Mouse (Mus musculus) limb, embryonic 10.5 days (tissue): ENCODE data around the gene Spata2l. TPM values are rescaled to one million over a fixed set of nuclear protein-coding genes. Genes with fewer than 3 reads are reported as not detected.
"Not testable (repeated sequence)": the region's sequence is repeated elsewhere in the genome, so short reads cannot be mapped to it uniquely, and the experiment has no call there.

Source experiments
- DNase-seq: peaks from one replicate; pipeline ENCODE4 v3.0.0-alpha.2; 2017; ENCODE audit warnings: low spot score
- H3K27ac ChIP-seq: fragments of 300-500 bp; sonication (generic); 2 replicates; pipeline ENCODE4 v1.5.1; 2016; ENCODE audit warnings: mild to moderate bottlenecking
- H3K27me3 ChIP-seq: fragments of 300-500 bp; sonication (generic); 2 replicates; pipeline ENCODE4 v1.6.1; 2016; ENCODE audit warnings: low read depth, mild to moderate bottlenecking; ENCODE audit not compliant: poor library complexity, severe bottlenecking
- H3K36me3 ChIP-seq: fragments of 300-500 bp; sonication (generic); 2 replicates; pipeline ENCODE4 v1.6.1; 2016; ENCODE audit warnings: mild to moderate bottlenecking, moderate library complexity
- H3K4me1 ChIP-seq: fragments of 300-500 bp; sonication (generic); 2 replicates; pipeline ENCODE4 v1.6.1; 2016
- H3K4me3 ChIP-seq: fragments of 300-500 bp; sonication (generic); 2 replicates; pipeline ENCODE4 v1.5.1; 2016; ENCODE audit warnings: mild to moderate bottlenecking, moderate library complexity
- H3K9me3 ChIP-seq: fragments of 300-500 bp; sonication (generic); replicated peaks from 2 replicates; pipeline ENCODE4 v1.6.1; 2016; ENCODE audit warnings: mild to moderate bottlenecking
- WGBS: fragments of 180-500 bp; shearing (Covaris S2); methylation state at CpG from one replicate; pipeline ENCODE4 v1.1.7; 2016; 5-methylcytosine and 5-hydroxymethylcytosine counted together
- polyA plus RNA-seq: library from polyadenylated mRNA; unstranded; fragments of >200 nt; fragmentation: Nextera tagmentation; extraction: Ambion mirVana; gene quantifications from 2 replicates; pipeline ENCODE4 v1.2.1, GENCODE M21; 2016

Spata2l gene
- polyA plus RNA-seq, 1 experiment from 2014 or later, result 1.6 TPM

- Histone ChIP-seq H3K27ac (no peak overlapping the region), H3K27me3 (no peaks in the 10 kb centered on the region), H3K9me3 (no peaks in the 10 kb centered on the region), H3K36me3 (peaks cover 59% of the 10 kb centered on the region), H3K4me1 (peaks cover 1% of the 10 kb centered on the region; the same call in 1 of the 2 replicates), H3K4me3 (no peak overlapping the region)
- 83% methylated on average over 7 of the region's 7 CpGs for WGBS
- DNase-seq, result no peak
Observed at GRCm38 (mm10) chr8:123242107-123242923, 6.3 kb upstream of the Spata2l start.

GRCm38 (mm10) chr8:123239398-123239797 is 3.4 kb upstream of the Spata2l start:
- 91% methylated on average over 10 of the region's 10 CpGs for WGBS
- Histone ChIP-seq H3K27me3 (peaks cover 29% of the 10 kb centered on the region), H3K27ac (no peak overlapping the region), H3K9me3 (no peaks in the 10 kb centered on the region), H3K4me3 (no peak overlapping the region), H3K4me1 (peaks cover 23% of the 10 kb centered on the region), H3K36me3 (peaks cover 30% of the 10 kb centered on the region)
- no peak for DNase-seq

GRCm38 (mm10) chr8:123234918-123235519 is 1.0 kb downstream of the Spata2l start:
- peaks cover 27% of the 10 kb centered on the region for H3K4me1 ChIP-seq
- DNase-seq, result no peak
- no peaks in the 10 kb centered on the region for H3K9me3 ChIP-seq
- peak overlapping the region; percentile 55 for H3K4me3 ChIP-seq
- H3K27me3 ChIP-seq, result peaks cover 58% of the 10 kb centered on the region
- peaks cover 9% of the 10 kb centered on the region for H3K36me3 ChIP-seq
- no peak overlapping the region for H3K27ac ChIP-seq
- WGBS, result 42% methylated on average over 13 of the region's 13 CpGs

GRCm38 (mm10) chr8:123233760-123234159 is 2.3 kb downstream of the Spata2l start:
- H3K9me3 ChIP-seq, result no peaks in the 10 kb centered on the region
- H3K27me3 ChIP-seq, result peaks cover 58% of the 10 kb centered on the region
- H3K4me3 ChIP-seq, result 0 out of 2 replicates have a peak overlapping the region, but pooled peaks have one; percentile 8
- DNase-seq, result no peak
- peaks cover 19% of the 10 kb centered on the region for H3K36me3 ChIP-seq
- H3K4me1 ChIP-seq, result peaks cover 27% of the 10 kb centered on the region
- no peak overlapping the region for H3K27ac ChIP-seq
- WGBS, result 78% methylated on average over 11 of the region's 11 CpGs

GRCm38 (mm10) chr8:123233300-123233699 is 2.7 kb downstream of the Spata2l start:
- Histone ChIP-seq H3K4me1 (peaks cover 27% of the 10 kb centered on the region), H3K27ac (no peak overlapping the region), H3K27me3 (peaks cover 58% of the 10 kb centered on the region), H3K9me3 (no peaks in the 10 kb centered on the region), H3K4me3 (no peak overlapping the region), H3K36me3 (peaks cover 23% of the 10 kb centered on the region)
- no peak for DNase-seq
- 60% methylated on average over 13 of the region's 13 CpGs for WGBS

- H3K27me3 ChIP-seq, result peaks cover 58% of the 10 kb centered on the region
- H3K36me3 ChIP-seq, result peaks cover 31% of the 10 kb centered on the region
- 27% methylated on average over 7 of the region's 7 CpGs for WGBS
- no peak overlapping the region for H3K4me3 ChIP-seq
- no peaks in the 10 kb centered on the region for H3K9me3 ChIP-seq
- no peak overlapping the region for H3K27ac ChIP-seq
- H3K4me1 ChIP-seq, result peaks cover 27% of the 10 kb centered on the region
- DNase-seq, result no peak
Observed at GRCm38 (mm10) chr8:123232553-123232952, 3.5 kb downstream of the Spata2l start.

- Histone ChIP-seq H3K36me3 (peaks cover 39% of the 10 kb centered on the region), H3K27me3 (peaks cover 52% of the 10 kb centered on the region), H3K9me3 (no peaks in the 10 kb centered on the region), H3K4me3 (no peak overlapping the region), H3K27ac (no peak overlapping the region), H3K4me1 (peaks cover 24% of the 10 kb centered on the region)
- 63% methylated on average over 5 of the region's 5 CpGs for WGBS
- DNase-seq, result no peak
Observed at GRCm38 (mm10) chr8:123231742-123232141, 4.3 kb downstream of the Spata2l start.

- peaks cover 17% of the 10 kb centered on the region for H3K4me1 ChIP-seq
- not testable (repeated sequence) for H3K4me3 ChIP-seq, DNase-seq, H3K9me3 ChIP-seq, H3K27ac ChIP-seq
- WGBS, result 92% methylated on average over 11 of the region's 11 CpGs
- peaks cover 46% of the 10 kb centered on the region for H3K36me3 ChIP-seq
- peaks cover 38% of the 10 kb centered on the region for H3K27me3 ChIP-seq
Observed at GRCm38 (mm10) chr8:123230326-123230725, 5.7 kb downstream of the Spata2l start.

- H3K36me3 ChIP-seq, result peaks cover 46% of the 10 kb centered on the region
Observed at GRCm38 (mm10) chr8:123228416-123228815, 7.6 kb downstream of the Spata2l start.

GRCm38 (mm10) chr8:123224278-123225266 is 11.5 kb downstream of the Spata2l start, which contains the start of gene Cdk10:
TSS of gene Cdk10 (plus strand) at chr8:123224842.
- Histone ChIP-seq H3K4me1 (peaks cover 18% of the 10 kb centered on the region), H3K9me3 (no peaks in the 10 kb centered on the region), H3K27me3 (no peaks in the 10 kb centered on the region), H3K27ac (peak within 1 kb of the TSS; percentile 84), H3K4me3 (peak within 1 kb of the TSS; percentile 93), H3K36me3 (peaks cover 35% of the 10 kb centered on the region)
- DNase-seq, result peak; percentile 96
- 4% methylated on average over 59 of the region's 59 CpGs for WGBS

More at GRCm38 (mm10) chr8:123228416-123228815, 7.6 kb downstream of the Spata2l start:
- no peak for DNase-seq
- WGBS, result 96% methylated on average over 1 of the region's 1 CpGs
- Histone ChIP-seq H3K27me3 (peaks cover 19% of the 10 kb centered on the region), H3K4me1 (peaks cover 18% of the 10 kb centered on the region), H3K4me3 (no peak overlapping the region), H3K9me3 (no peaks in the 10 kb centered on the region), H3K27ac (no peak overlapping the region)

- peaks cover 18% of the 10 kb centered on the region for H3K4me1 ChIP-seq
- no peak overlapping the region for H3K27ac ChIP-seq
- no peaks in the 10 kb centered on the region for H3K27me3 ChIP-seq
- H3K4me3 ChIP-seq, result no peak overlapping the region
- no peaks in the 10 kb centered on the region for H3K9me3 ChIP-seq
- no peak for DNase-seq
- 93% methylated on average over 1 of the region's 1 CpGs for WGBS
- no peaks in the 10 kb centered on the region for H3K36me3 ChIP-seq
Observed at GRCm38 (mm10) chr8:123220917-123221316, 15.1 kb downstream of the Spata2l start.

- H3K4me3 ChIP-seq, result no peak overlapping the region
- H3K27me3 ChIP-seq, result no peaks in the 10 kb centered on the region
- 88% methylated on average over 3 of the region's 3 CpGs for WGBS
- H3K27ac ChIP-seq, result no peak overlapping the region
- DNase-seq, result no peak
- H3K36me3 ChIP-seq, result peaks cover 9% of the 10 kb centered on the region; the same call in 1 of the 2 replicates
- H3K4me1 ChIP-seq, result peaks cover 29% of the 10 kb centered on the region
- no peaks in the 10 kb centered on the region for H3K9me3 ChIP-seq
Observed at GRCm38 (mm10) chr8:123215430-123215829, 20.6 kb downstream of the Spata2l start.
